Comparison of ENCODE assay signal across 8 mouse cellular contexts in the genomic region with DNA sequence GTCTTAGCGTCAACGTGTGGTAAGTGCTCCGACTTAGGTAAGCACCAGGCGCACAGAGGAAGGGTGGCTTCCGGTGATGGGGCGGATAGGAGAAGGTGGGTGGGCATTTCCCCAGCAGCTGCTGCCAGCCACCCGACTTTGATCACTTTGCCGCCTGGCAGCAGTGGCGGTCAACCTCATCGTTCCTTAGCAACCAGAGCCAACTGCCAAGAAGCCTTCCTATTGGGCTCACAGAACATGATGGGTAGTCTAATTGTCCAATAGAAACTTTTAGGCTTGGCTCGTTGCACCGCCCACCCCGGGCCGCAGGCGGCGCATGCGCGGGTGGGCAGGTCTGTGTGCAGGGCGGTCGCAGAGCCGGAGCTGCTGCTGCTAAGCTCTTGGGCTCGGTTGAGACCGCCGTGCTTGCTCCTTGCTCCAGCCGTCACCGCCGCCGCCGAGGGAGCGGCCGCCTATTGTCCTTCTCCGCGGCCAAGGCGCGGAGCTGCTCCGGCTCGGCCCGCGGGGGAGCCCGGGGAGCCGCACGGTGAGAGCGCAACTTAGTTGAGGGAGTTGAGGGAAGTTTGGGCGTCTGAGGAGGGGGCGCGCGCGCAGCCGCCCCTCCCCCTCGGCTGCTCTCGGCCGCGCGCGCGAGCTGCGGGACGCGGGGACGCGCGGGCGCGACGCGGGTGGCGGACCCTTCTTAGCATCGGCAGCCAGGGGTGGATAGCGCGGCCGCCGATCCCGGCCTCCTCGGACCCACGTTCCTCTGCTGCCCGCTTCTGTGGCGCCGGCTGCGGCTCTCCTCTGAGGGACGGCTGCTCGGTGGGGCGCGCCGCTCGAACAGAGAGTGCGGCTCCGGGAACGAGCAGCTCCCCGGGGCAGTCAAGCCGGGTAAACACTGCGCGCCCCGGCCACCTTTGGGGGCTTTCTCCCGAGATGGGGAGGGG. TPM values are rescaled to one million over a fixed set of nuclear protein-coding genes. Genes with fewer than 3 reads are reported as not detected.
DNase-seq lines count a peak whose midpoint lies in the region; ATAC-seq lines count a peak whose summit lies in the region.

A gene (plus strand): TSS at position 312 of the 929 bp plus-strand sequence.

- peak; percentile 95 for DNase-seq in adipocyte (ENCODE audit: low spot score)
- peak; percentile 94 for DNase-seq in embryo, embryonic 10 days (ENCODE audit: low spot score)
- peak; percentile 96 for DNase-seq in gastrocnemius, postnatal 10 days
- peak; percentile 98 for DNase-seq in induced T-regulatory cell, adult 2 months (ENCODE audit: low read depth)
- DNase-seq in left cerebral cortex, adult 9 months (ENCODE audit: low spot score in 2 of 2) = peak; percentile 96 to 98
- DNase-seq in right cerebral cortex, postnatal 14 days = peak; percentile 91
- DNase-seq in urinary bladder, postnatal 36 days (ENCODE audit: low spot score in 2 of 2) = peak; percentile 95 to 96

- ATAC-seq in megakaryocyte progenitor cell, adult 5-6 weeks (replicated peaks; ENCODE audit: poor library complexity) = peak; percentile 97

RNA-seq across cellular contexts. Expression of the gene that starts here (rescaled TPM):
- 10 to 100 TPM; 65.5 to 73.5 TPM for total RNA-seq in gastrocnemius, postnatal 10 days (2021)
- total RNA-seq in megakaryocyte progenitor cell, adult 5-6 weeks (2015) = 69.3 and 93.1 TPM in 2 replicates
- total RNA-seq in megakaryocyte progenitor cell, adult 5-6 weeks (2017) = 165 and 173 TPM in 2 replicates

Comparison
In these comparisons a context has a peak if more than half of its experiments do, and no peak if none do; other contexts are left out.
1. Peak in every context shown above with its lines: DNase-seq and ATAC-seq.